Comparison of ENCODE assay signal across 15 mouse cellular contexts in the genomic region with DNA sequence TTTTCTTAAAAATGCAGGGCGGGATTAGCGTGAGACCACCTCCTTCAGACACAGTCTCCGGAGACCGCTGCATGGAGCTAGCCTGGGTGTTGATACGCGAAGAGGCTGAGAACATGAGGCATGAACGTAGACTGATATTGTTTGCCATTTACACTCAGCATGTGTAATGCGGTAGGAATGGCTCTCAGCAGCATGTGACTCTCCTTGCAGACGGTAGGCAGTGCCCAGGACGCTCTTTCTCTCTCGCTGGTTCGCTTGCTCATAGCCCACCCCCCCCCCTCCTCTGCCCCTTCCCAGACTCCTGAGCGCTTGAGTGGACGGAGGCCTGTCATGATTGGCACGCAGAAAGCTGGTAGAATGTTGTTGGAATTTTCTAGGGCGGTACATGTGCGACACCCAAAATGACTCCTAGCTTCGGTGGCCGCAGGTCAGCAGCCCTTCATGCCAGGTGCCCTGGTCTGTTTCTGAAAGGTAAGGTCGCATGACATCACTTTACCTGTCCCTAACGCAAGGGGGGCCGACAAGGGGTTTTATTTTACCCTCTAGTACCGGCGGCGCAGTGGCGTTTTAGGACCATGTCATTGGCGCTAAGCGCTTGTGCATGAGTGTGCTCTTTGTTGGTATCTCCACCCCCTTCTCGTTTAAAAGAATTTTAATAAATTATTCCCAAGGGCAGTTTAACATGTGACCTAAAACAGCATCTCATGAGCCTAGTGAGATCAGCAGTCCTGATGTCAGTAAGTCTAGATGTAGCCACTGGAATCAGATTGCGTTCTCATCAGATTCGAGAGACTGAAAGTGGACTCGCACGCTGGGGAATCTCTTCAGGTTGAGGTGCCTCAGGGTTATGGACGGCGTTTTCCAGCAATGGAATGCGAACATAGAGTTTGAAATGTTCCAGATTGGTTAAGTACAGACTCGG.
DNase-seq lines count a peak whose midpoint lies in the region; ATAC-seq and TF ChIP-seq lines count a peak whose summit lies in the region.
"Had no signal": no experiment of that assay in that cellular context is flagged by ENCODE, and none has a peak within 500 bp of the region (broad histone marks: within the 10 kb centered on the region; RNA-seq: fewer than 3 reads in every experiment).

No protein-coding gene starts in this region.

- H3K27ac ChIP-seq in hindbrain, postnatal 0 days, result no peak overlapping the region
- no peak overlapping the region for H3K27ac ChIP-seq in hindbrain, embryonic 12.5 days
- peak overlapping the region; percentile 95 to 97 for H3K27ac ChIP-seq in heart, embryonic 14.5 days (replicated peaks in 1 of 2; ENCODE audit: control insufficient read depth in 1 of 2, insufficient read depth in 1 of 2, low read depth in 2 of 2, low read length in 2 of 2)
- H3K27ac ChIP-seq in limb, embryonic 14.5 days (replicated peaks; ENCODE audit: low read depth, low read length), result 0 out of 2 replicates have a peak overlapping the region, but pooled peaks have one; percentile 45
- H3K27ac ChIP-seq: hindbrain, embryonic 10.5 days; liver, embryonic 12.5 days had no signal

- no peaks in the 10 kb centered on the region for H3K9me3 ChIP-seq in hindbrain, postnatal 0 days (ENCODE audit: low read length)
- H3K9me3 ChIP-seq in hindbrain, embryonic 12.5 days (replicated peaks), result no peaks in the 10 kb centered on the region
- no peaks in the 10 kb centered on the region for H3K9me3 ChIP-seq in heart, embryonic 14.5 days (ENCODE audit: control insufficient read depth, low read length)
- H3K9me3 ChIP-seq in limb, embryonic 14.5 days (ENCODE audit: control insufficient read depth, low read length), result no peaks in the 10 kb centered on the region
- H3K9me3 ChIP-seq: embryonic facial prominence, embryonic 12.5 days; hindbrain, embryonic 10.5 days; liver, embryonic 12.5 days had no signal

- DNase-seq in hindbrain, postnatal 0 days (ENCODE audit: low spot score), result no peak
- DNase-seq in R1 (ENCODE audit: low read depth, low spot score), result peak; percentile 43
- DNase-seq in limb, embryonic 14.5 days (ENCODE audit: low spot score), result no peak
- no peak for DNase-seq in layer of hippocampus, postnatal 10 days (ENCODE audit: low spot score in 2 of 2)
- no peak for DNase-seq in right cerebral cortex, adult 2 months (ENCODE audit: low spot score in 2 of 2)
- DNase-seq: cerebellum, postnatal 10 days; thymus, postnatal 4 days had no signal

- H3K4me1 ChIP-seq in hindbrain, postnatal 0 days (ENCODE audit: insufficient read depth, low read length), result no peaks in the 10 kb centered on the region
- H3K4me1 ChIP-seq in hindbrain, embryonic 12.5 days, result peaks cover 3% of the 10 kb centered on the region
- peaks cover 42 to 73% of the 10 kb centered on the region in 2 experiments for H3K4me1 ChIP-seq in heart, embryonic 14.5 days (ENCODE audit: control insufficient read depth in 2 of 2, insufficient read depth in 2 of 2, low read length in 2 of 2)
- H3K4me1 ChIP-seq in limb, embryonic 14.5 days (ENCODE audit: control insufficient read depth, insufficient read depth, low read length), result peaks cover 22% of the 10 kb centered on the region

- WGBS in hindbrain, postnatal 0 days, result 88% methylated on average over 37 of the region's 37 CpGs
- WGBS in hindbrain, embryonic 12.5 days, result 84% methylated on average over 37 of the region's 37 CpGs
- 40% methylated on average over 37 of the region's 37 CpGs for WGBS in heart, embryonic 14.5 days
- 77% methylated on average over 35 of the region's 37 CpGs for WGBS in limb, embryonic 14.5 days

- TF ChIP-seq POLR2A in limb, embryonic 14.5 days (IDR thresholded peaks at IDR 0.05; ENCODE audit: borderline replicate concordance, extremely low read depth, insufficient read depth, insufficient read length), result no peak

- no peaks in the 10 kb centered on the region for H3K36me3 ChIP-seq in hindbrain, postnatal 0 days (ENCODE audit: insufficient read depth, low read length)
- no peaks in the 10 kb centered on the region for H3K36me3 ChIP-seq in hindbrain, embryonic 12.5 days
- H3K36me3 ChIP-seq in heart, embryonic 14.5 days (ENCODE audit: control insufficient read depth, insufficient read depth, low read length), result no peaks in the 10 kb centered on the region
- H3K36me3 ChIP-seq in limb, embryonic 14.5 days (ENCODE audit: control insufficient read depth, insufficient read depth, low read length), result no peaks in the 10 kb centered on the region
- H3K36me3 ChIP-seq: embryonic facial prominence, embryonic 12.5 days; hindbrain, embryonic 10.5 days; liver, embryonic 12.5 days had no signal

- H3K4me3 ChIP-seq in hindbrain, postnatal 0 days (ENCODE audit: low read length), result no peak overlapping the region
- H3K4me3 ChIP-seq in hindbrain, embryonic 12.5 days, result no peak overlapping the region
- peak overlapping the region; percentile 45 to 48 for H3K4me3 ChIP-seq in heart, embryonic 14.5 days (ENCODE audit: control insufficient read depth in 1 of 2, insufficient read depth in 1 of 2, low read depth in 1 of 2, low read length in 2 of 2)
- no peak overlapping the region for H3K4me3 ChIP-seq in limb, embryonic 14.5 days (replicated peaks; ENCODE audit: low read length)
- H3K4me3 ChIP-seq: embryonic facial prominence, embryonic 12.5 days; hindbrain, embryonic 10.5 days; liver, embryonic 12.5 days had no signal

- no peak overlapping the region for H3K4me2 ChIP-seq in hindbrain, postnatal 0 days (ENCODE audit: low read depth, low read length)
- H3K4me2 ChIP-seq in hindbrain, embryonic 12.5 days (replicated peaks), result no peak overlapping the region
- H3K4me2 ChIP-seq in heart, embryonic 14.5 days (ENCODE audit: low read length), result peak overlapping the region; percentile 63
- no peak overlapping the region for H3K4me2 ChIP-seq in limb, embryonic 14.5 days (replicated peaks; ENCODE audit: low read depth, low read length, severe bottlenecking)
- H3K4me2 ChIP-seq: liver, embryonic 12.5 days had no signal

- no peaks in the 10 kb centered on the region for H3K27me3 ChIP-seq in hindbrain, postnatal 0 days (ENCODE audit: insufficient read depth, low read length)
- H3K27me3 ChIP-seq in hindbrain, embryonic 12.5 days, result no peaks in the 10 kb centered on the region; the same call in 1 of the 2 replicates
- no peaks in the 10 kb centered on the region for H3K27me3 ChIP-seq in heart, embryonic 14.5 days (ENCODE audit: control insufficient read depth, insufficient read depth, low read length)
- H3K27me3 ChIP-seq in limb, embryonic 14.5 days (ENCODE audit: control insufficient read depth, insufficient read depth, low read length), result no peaks in the 10 kb centered on the region
- H3K27me3 ChIP-seq: embryonic facial prominence, embryonic 12.5 days had no signal

- H3K9ac ChIP-seq in hindbrain, postnatal 0 days (replicated peaks; ENCODE audit: low read length), result no peak overlapping the region
- H3K9ac ChIP-seq in hindbrain, embryonic 12.5 days, result no peak overlapping the region
- peak overlapping the region; percentile 76 for H3K9ac ChIP-seq in heart, embryonic 14.5 days (ENCODE audit: low read length)
- H3K9ac ChIP-seq in limb, embryonic 14.5 days (ENCODE audit: low read depth, low read length, severe bottlenecking), result no peak overlapping the region
- H3K9ac ChIP-seq: embryonic facial prominence, embryonic 12.5 days; liver, embryonic 12.5 days had no signal

- TF ChIP-seq CTCF in hindbrain, postnatal 0 days (IDR thresholded peaks at IDR 0.05; ENCODE audit: low read depth), result no peak

- ATAC-seq in hindbrain, postnatal 0 days, result 0 out of 2 replicates have a peak, but pooled peaks have one; percentile 18
- no peak for ATAC-seq in hindbrain, embryonic 12.5 days (ENCODE audit: low FRiP score)
- peak; percentile 87 for ATAC-seq in heart, embryonic 14.5 days (ENCODE audit: insufficient number of reproducible peaks, insufficient read depth, low FRiP score, low read depth)
- peak; percentile 32; the same call in 1 of the 2 replicates for ATAC-seq in limb, embryonic 14.5 days (ENCODE audit: low FRiP score, low read depth)
- ATAC-seq: forebrain, embryonic 16.5 days; intestine, postnatal 0 days; liver, embryonic 12.5 days; midbrain, embryonic 16.5 days had no signal

Comparison
In these comparisons a context has a peak if more than half of its experiments do, and no peak if none do; other contexts are left out.
1. H3K27ac ChIP-seq: peak in heart, embryonic 14.5 days (2 of 2) and limb, embryonic 14.5 days (single experiment); none in hindbrain, postnatal 0 days (single experiment) and hindbrain, embryonic 12.5 days (single experiment).
2. H3K4me3 ChIP-seq: peak in heart, embryonic 14.5 days (2 of 2); none in hindbrain, postnatal 0 days (single experiment), hindbrain, embryonic 12.5 days (single experiment) and limb, embryonic 14.5 days (single experiment).